Mouse (Mus musculus) megakaryocyte, embryonic 14.5 days (primary cell): ENCODE measurements around the gene Parvb.

Source experiments
- FLI1 ChIP-seq: IDR thresholded peaks from 2 replicates; pipeline ENCODE4 v1.6.1; 2012; ENCODE audit warnings: low read length, inconsistent platforms, mixed read lengths
- GATA1 ChIP-seq: IDR thresholded peaks from 3 replicates; pipeline ENCODE4 v1.6.1; 2012; ENCODE audit warnings: mixed read lengths, low read length, inconsistent platforms, borderline replicate concordance

DNA sequence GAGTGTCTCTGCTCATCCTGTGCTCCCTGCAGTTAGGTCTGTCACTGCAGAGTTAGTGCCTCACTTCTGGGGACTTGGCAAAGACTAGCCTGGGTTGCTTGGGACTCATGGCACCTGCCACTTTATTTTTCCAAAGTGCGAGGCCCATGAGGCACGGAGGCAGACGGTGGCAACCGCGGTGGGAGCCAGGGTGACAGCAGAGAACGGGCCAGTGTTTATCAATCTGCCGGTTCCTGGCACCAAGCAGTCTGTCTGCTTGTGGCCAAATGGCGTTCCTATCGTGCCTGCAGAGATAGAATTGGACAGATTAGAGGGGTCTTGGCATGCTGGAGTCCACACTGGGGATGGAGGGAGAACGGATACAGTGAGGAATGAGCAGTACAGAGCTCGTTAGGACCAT, 78.4 kb downstream of the Parvb start:
- no peak for TF ChIP-seq GATA1
- TF ChIP-seq FLI1 = no peak
